Mouse (Mus musculus) stomach, postnatal 0 days (tissue): Measurements from ENCODE around the gene Ccm2.

ENCODE experiments used
- CTCF ChIP-seq: IDR thresholded peaks from 2 replicates; pipeline ENCODE4 v1.5.1; 2016; ENCODE audit warnings: antibody characterized with exemption, low read depth, mild to moderate bottlenecking, moderate library complexity
- EP300 ChIP-seq: optimal IDR thresholded peaks from 2 replicates; pipeline ENCODE3; 2016; ENCODE audit warnings: antibody characterized with exemption

GRCm38 (mm10) chr11:6504226-6504625, 42.5 kb upstream of the Ccm2 start:
- TF ChIP-seq CTCF = no peak
- no peak for TF ChIP-seq EP300
